Mouse (Mus musculus) lung, postnatal 0 days (tissue): ENCODE results near the gene Trappc5. TPM values are rescaled to one million over a fixed set of nuclear protein-coding genes. Genes with fewer than 3 reads are reported as not detected.

ENCODE experiments used
- ATAC-seq: fragments of 200-750 bp; cut with Nextera tagmentation; 2 replicates; pipeline ENCODE4 v1.8.0; 2017; ENCODE audit warnings: moderate library complexity
- DNase-seq: peaks from one replicate; pipeline ENCODE4 v3.0.0-alpha.2; 2016; ENCODE audit warnings: low spot score
- H3K27ac ChIP-seq: fragments of 300-500 bp; sonication (generic); 2 replicates; pipeline ENCODE4 v1.5.1; 2014; ENCODE audit warnings: antibody characterized with exemption, mild to moderate bottlenecking, low read length, mixed read lengths
- H3K27me3 ChIP-seq: fragments of 300-500 bp; sonication (generic); replicated peaks from 2 replicates; pipeline ENCODE4 v1.6.1; 2014; ENCODE audit warnings: low read length, mixed read lengths; ENCODE audit not compliant: insufficient read depth
- H3K36me3 ChIP-seq: fragments of 300-500 bp; sonication (generic); 2 replicates; pipeline ENCODE4 v1.6.1; 2014; ENCODE audit warnings: low read length, mixed read lengths; ENCODE audit not compliant: insufficient read depth
- H3K4me1 ChIP-seq: fragments of 300-500 bp; sonication (generic); 2 replicates; pipeline ENCODE4 v1.6.1; 2014; ENCODE audit warnings: antibody characterized with exemption, low read depth, low read length, mixed read lengths; ENCODE audit not compliant: insufficient read depth
- H3K4me2 ChIP-seq: fragments of 300-500 bp; sonication (generic); replicated peaks from 2 replicates; pipeline ENCODE4 v1.6.1; 2014; ENCODE audit warnings: low read depth, mild to moderate bottlenecking, low read length, moderate library complexity, mixed read lengths
- H3K4me3 ChIP-seq: fragments of 300-500 bp; sonication (generic); 2 replicates; pipeline ENCODE4 v1.5.1; 2014; ENCODE audit warnings: low read depth, low read length
- H3K9ac ChIP-seq: fragments of 300-500 bp; sonication (generic); replicated peaks from 2 replicates; pipeline ENCODE4 v1.6.1; 2014; ENCODE audit warnings: low read depth, mild to moderate bottlenecking
- H3K9me3 ChIP-seq: fragments of 300-500 bp; sonication (generic); 2 replicates; pipeline ENCODE4 v1.6.1; 2016; ENCODE audit warnings: low read length, mixed read lengths
- CTCF ChIP-seq: IDR thresholded peaks from 2 replicates; pipeline ENCODE4 v1.5.1; 2016; ENCODE audit warnings: antibody characterized with exemption, mild to moderate bottlenecking
- EP300 ChIP-seq: IDR thresholded peaks from 2 replicates; pipeline ENCODE4 v1.6.1; 2016; ENCODE audit warnings: antibody characterized with exemption, mild to moderate bottlenecking, control low read depth
- WGBS: fragments of 180-500 bp; shearing (Covaris S2); extraction: QIAGEN DNeasy Blood & Tissue Kit; methylation state at CpG from one replicate; pipeline ENCODE4 v1.1.7; 2014; 5-methylcytosine and 5-hydroxymethylcytosine counted together
- polyA plus RNA-seq: library from polyadenylated mRNA; unstranded; fragments of >200 nt; fragmentation: Nextera tagmentation; extraction: Ambion mirVana; gene quantifications from 2 replicates; pipeline ENCODE4 v1.2.1, GENCODE M21; 2015

Gene Trappc5
- polyA plus RNA-seq, 1 experiment from 2014 or later, result 30.0 TPM

DNA sequence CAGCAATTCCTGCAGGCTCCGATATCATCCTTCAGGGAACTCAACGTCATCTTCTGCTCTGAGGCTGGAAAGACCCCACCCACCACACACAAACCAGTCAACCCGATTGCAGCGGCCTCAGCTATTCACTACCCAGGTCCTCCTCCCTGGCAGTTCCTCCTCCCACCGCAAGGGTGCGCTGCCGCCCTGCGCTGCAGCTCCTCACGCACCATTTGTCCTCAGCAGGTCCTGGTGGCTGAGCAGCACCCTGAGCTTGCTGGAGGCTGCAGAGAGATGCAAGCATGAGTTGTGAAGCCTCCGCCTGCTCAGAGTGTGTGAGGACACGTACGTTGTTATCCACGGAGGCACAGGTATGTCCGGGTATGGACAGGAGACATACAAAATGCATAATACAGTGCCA is 42.5 kb downstream of the Trappc5 start:
- no peaks in the 10 kb centered on the region for H3K36me3 ChIP-seq
- H3K4me3 ChIP-seq, result no peak overlapping the region
- WGBS, result 16% methylated on average over 14 of the region's 14 CpGs
- no peaks in the 10 kb centered on the region for H3K9me3 ChIP-seq
- no peak overlapping the region for H3K27ac ChIP-seq
- no peaks in the 10 kb centered on the region for H3K4me1 ChIP-seq
- ATAC-seq, result peak; percentile 53
- H3K9ac ChIP-seq, result no peak overlapping the region
- no peak for TF ChIP-seq EP300
- peak; percentile 96 for TF ChIP-seq CTCF
- H3K27me3 ChIP-seq, result no peaks in the 10 kb centered on the region
- peak; percentile 59 for DNase-seq
- H3K4me2 ChIP-seq, result no peak overlapping the region

- H3K9ac ChIP-seq, result no peak within 1 kb of the TSS
- H3K36me3 ChIP-seq, result no peaks in the 10 kb centered on the region
- no peaks in the 10 kb centered on the region for H3K27me3 ChIP-seq
- H3K4me3 ChIP-seq, result no peak within 1 kb of the TSS
- no peak within 1 kb of the TSS for H3K27ac ChIP-seq
- no peak for ATAC-seq
- no peaks in the 10 kb centered on the region for H3K9me3 ChIP-seq
- H3K4me1 ChIP-seq, result no peaks in the 10 kb centered on the region
- TF ChIP-seq EP300, result no peak
- no peak for TF ChIP-seq CTCF
- DNase-seq, result no peak
- 57% methylated on average over 5 of the region's 5 CpGs for WGBS
- H3K4me2 ChIP-seq, result no peak within 1 kb of the TSS
Measured at GRCm38 (mm10) chr8:3720551-3720950, 44.5 kb downstream of the Trappc5 start, which contains the start of gene Clec4g. Gene Clec4g, minus strand, starts transcription at chr8:3720651.

DNA sequence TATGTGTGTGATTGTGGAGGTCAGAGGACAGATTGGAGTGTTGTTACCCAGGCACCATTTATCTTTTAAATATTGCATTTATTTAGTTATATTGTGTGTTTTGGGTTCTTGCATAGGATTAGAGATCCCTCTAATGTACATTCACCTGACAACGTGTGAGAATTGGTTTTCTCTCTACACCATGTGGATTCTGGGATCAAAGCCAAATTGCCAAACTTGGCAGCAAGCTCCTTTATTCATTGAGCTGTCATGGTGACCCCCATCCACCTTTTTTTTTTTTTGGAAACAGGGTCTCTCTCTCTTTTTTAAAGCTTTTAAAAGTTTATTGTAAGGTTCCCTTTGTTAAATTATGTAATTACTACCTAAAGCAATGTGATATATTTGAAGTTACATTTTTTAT is 44.9 kb downstream of the Trappc5 start:
- 4% methylated on average over 1 of the region's 1 CpGs for WGBS
- ATAC-seq, result no peak
- H3K4me2 ChIP-seq, result no peak overlapping the region
- no peak overlapping the region for H3K4me3 ChIP-seq
- no peaks in the 10 kb centered on the region for H3K4me1 ChIP-seq
- H3K36me3 ChIP-seq, result no peaks in the 10 kb centered on the region
- no peak for DNase-seq
- no peak for TF ChIP-seq CTCF
- TF ChIP-seq EP300, result no peak
- no peak overlapping the region for H3K27ac ChIP-seq
- H3K9me3 ChIP-seq, result no peaks in the 10 kb centered on the region
- H3K9ac ChIP-seq, result no peak overlapping the region
- no peaks in the 10 kb centered on the region for H3K27me3 ChIP-seq

Other genes starting within 250 kb of the Trappc5 start
- gene Pex11g, start 208.6 kb upstream of the Trappc5 start, polyA plus RNA-seq, result 7.8 and 9.1 TPM in 2 replicates
- gene Tex45, start 205.4 kb upstream of the Trappc5 start, polyA plus RNA-seq, result not detected in 2 replicates
- 29.8 and 31.6 TPM in 2 replicates for gene Zfp358, start 183.2 kb upstream of the Trappc5 start, polyA plus RNA-seq
- 38.5 and 40.0 TPM in 2 replicates for gene Mcoln1, start 175.8 kb upstream of the Trappc5 start, polyA plus RNA-seq
- 18.1 and 19.0 TPM in 2 replicates for gene Pnpla6, start 160.9 kb upstream of the Trappc5 start, polyA plus RNA-seq
- gene C330021F23Rik, start 108.3 kb upstream of the Trappc5 start, polyA plus RNA-seq, result 0.25 and 0.36 TPM in 2 replicates
- gene Camsap3, start 89.0 kb upstream of the Trappc5 start, polyA plus RNA-seq, result 5.7 and 6.5 TPM in 2 replicates
- 34.2 and 37.3 TPM in 2 replicates for gene Xab2, start 55.0 kb upstream of the Trappc5 start, polyA plus RNA-seq
- gene Pet100, start 54.8 kb upstream of the Trappc5 start, polyA plus RNA-seq, result 117 and 119 TPM in 2 replicates
- 0.08 TPM in 1 of 2 replicates, not detected in the other for gene Pcp2, start 50.8 kb upstream of the Trappc5 start, polyA plus RNA-seq
- gene Stxbp2, start 45.3 kb upstream of the Trappc5 start, polyA plus RNA-seq, result 87.1 and 94.2 TPM in 2 replicates
- not detected in 2 replicates for gene Retn, start 20.5 kb upstream of the Trappc5 start, polyA plus RNA-seq
- gene Mcemp1, start 10.5 kb upstream of the Trappc5 start, polyA plus RNA-seq, result 19.3 and 20.2 TPM in 2 replicates
- 6.9 and 9.1 TPM in 2 replicates for gene Fcor, start 3.9 kb upstream of the Trappc5 start, polyA plus RNA-seq
- gene Fcer2a, start 17.9 kb downstream of the Trappc5 start, polyA plus RNA-seq, result 0.14 and 1.2 TPM in 2 replicates
- 0.88 and 1.1 TPM in 2 replicates for gene Clec4g, start 44.4 kb downstream of the Trappc5 start, polyA plus RNA-seq
- 0.64 and 0.72 TPM in 2 replicates for gene Cd209a, start 72.7 kb downstream of the Trappc5 start, polyA plus RNA-seq
- not detected in 2 replicates for gene Cd209e, start 178.0 kb downstream of the Trappc5 start, polyA plus RNA-seq
- gene Cd209d, start 202.3 kb downstream of the Trappc5 start, polyA plus RNA-seq, result not detected in 2 replicates